Mouse (Mus musculus): ENCODE measurements at regions not wholly inside any gene's neighbourhood (a gene's known extent, or its start where the extent isn't known, plus 50 kb on each side); places are given as distances from the start of the nearest gene placed in this dataset.

- intact Hi-C loops (cut with DNase I): no loop called here
These were observed 261.5 kb downstream of the 3100002H09Rik start for GRCm38 (mm10) chr4:124349055-124349454.

DNA sequence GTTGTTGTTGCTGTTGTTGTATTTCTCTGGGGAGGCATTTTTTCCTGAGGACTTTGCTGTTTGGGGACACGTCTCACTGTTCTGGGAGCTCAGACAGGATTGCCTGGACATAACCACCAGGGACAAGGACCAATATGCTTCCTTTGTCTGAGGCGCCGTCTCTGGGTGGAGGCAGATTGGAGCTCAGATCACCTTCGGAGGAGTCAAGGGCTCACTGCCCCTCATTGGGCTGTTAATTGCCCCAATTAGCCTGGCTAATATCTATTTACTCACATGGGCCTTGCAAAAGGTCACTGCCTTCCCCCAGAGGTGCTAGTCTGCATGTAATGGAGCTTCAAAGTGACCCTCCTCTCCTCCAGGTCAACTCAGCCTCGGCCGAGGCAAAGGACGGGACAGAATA is 270.5 kb downstream of the 3100002H09Rik start:
- DNase-seq (ENCODE audit: low spot score in 2 of 2): no peak

More at GRCm38 (mm10) chr4:124349055-124349454, 261.5 kb downstream of the 3100002H09Rik start:
- no peak for DNase-seq (ENCODE audit: low spot score in 2 of 2)

GRCm38 (mm10) chr4:124335726-124336125 is 274.9 kb downstream of the 3100002H09Rik start:
- no peak for DNase-seq (ENCODE audit: low spot score in 2 of 2)
- intact Hi-C loops (cut with DNase I): no loop called here

More for the DNA sequence above, 270.5 kb downstream of the 3100002H09Rik start:
- intact Hi-C loops (cut with DNase I): no loop called here

GRCm38 (mm10) chr4:124332974-124333373 is 277.6 kb downstream of the 3100002H09Rik start:
- intact Hi-C loops (cut with DNase I): no loop called here
- no peak for DNase-seq (ENCODE audit: low spot score in 2 of 2)

DNA sequence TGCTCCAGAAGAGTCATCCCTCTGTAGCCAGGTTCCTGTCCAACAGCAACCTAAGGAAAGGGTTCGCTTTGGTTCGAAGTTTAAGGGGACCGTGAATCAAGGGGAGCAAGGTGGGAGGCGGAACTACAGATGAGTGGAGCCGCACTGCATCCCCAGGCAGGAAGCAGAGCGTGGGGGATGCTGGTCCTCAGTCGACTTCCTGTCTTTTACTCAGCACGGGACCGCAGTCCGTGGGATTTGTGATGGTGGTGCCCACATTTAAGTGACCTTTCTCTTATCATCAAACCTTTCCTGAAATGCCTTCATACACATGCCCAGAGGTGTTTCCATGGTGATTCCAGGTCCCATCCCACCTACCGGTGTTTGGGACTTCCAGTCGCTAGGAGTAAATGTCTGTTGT is 278.2 kb downstream of the 3100002H09Rik start:
- DNase-seq (ENCODE audit: low spot score in 2 of 2): no peak
- intact Hi-C loops (cut with DNase I): no loop called here

GRCm38 (mm10) chr4:124329107-124329771 is 281.4 kb downstream of the 3100002H09Rik start:
- intact Hi-C loops (cut with DNase I): loop anchor here (5.0 kb wide), 1 partner anchor 333 kb away; no protein-coding TSS in a partner anchor

GRCm38 (mm10) chr4:124326301-124326700 is 284.3 kb downstream of the 3100002H09Rik start:
- DNase-seq (ENCODE audit: low spot score in 2 of 2): peak; percentile 6 to 69
- intact Hi-C loops (cut with DNase I): loop anchor here (5.0 kb wide), 1 partner anchor 336 kb away; no protein-coding TSS in a partner anchor

More at GRCm38 (mm10) chr4:124329107-124329771, 281.4 kb downstream of the 3100002H09Rik start:
- no peak for DNase-seq (ENCODE audit: low spot score in 2 of 2)

- intact Hi-C loops (cut with DNase I): no loop called here
- DNase-seq (ENCODE audit: low spot score in 2 of 2): no peak
These were observed 287.0 kb downstream of the 3100002H09Rik start for GRCm38 (mm10) chr4:124323589-124323988.

- DNase-seq (ENCODE audit: low spot score in 2 of 2): no peak
- intact Hi-C loops (cut with DNase I): no loop called here
These were observed 289.4 kb downstream of the 3100002H09Rik start for GRCm38 (mm10) chr4:124321221-124321620.

- intact Hi-C loops (cut with DNase I): no loop called here
- DNase-seq (ENCODE audit: low spot score in 2 of 2): no peak
These were observed 293.6 kb downstream of the 3100002H09Rik start for GRCm38 (mm10) chr4:124317042-124317441.

GRCm38 (mm10) chr4:124311657-124312056 is 298.9 kb downstream of the 3100002H09Rik start:
- intact Hi-C loops (cut with DNase I): no loop called here
- DNase-seq (ENCODE audit: low spot score in 2 of 2): no peak

- intact Hi-C loops (cut with DNase I): no loop called here
- no peak for DNase-seq (ENCODE audit: low spot score in 2 of 2)
These were observed 300.0 kb downstream of the 3100002H09Rik start for GRCm38 (mm10) chr4:124310594-124310993.

GRCm38 (mm10) chr4:124305871-124306555 is 304.6 kb downstream of the 3100002H09Rik start:
- intact Hi-C loops (cut with DNase I): no loop called here
- DNase-seq (ENCODE audit: low spot score in 2 of 2): peak; percentile 17 to 50

GRCm38 (mm10) chr4:124302950-124303349 is 307.7 kb downstream of the 3100002H09Rik start:
- peak; percentile 42 to 84 for DNase-seq (ENCODE audit: low spot score in 2 of 2)
- intact Hi-C loops (cut with DNase I): no loop called here

GRCm38 (mm10) chr4:124298667-124299437 is 311.8 kb downstream of the 3100002H09Rik start:
- intact Hi-C loops (cut with DNase I): no loop called here
- DNase-seq (ENCODE audit: low spot score in 2 of 2): no peak

GRCm38 (mm10) chr4:124292254-124292653 is 318.3 kb downstream of the 3100002H09Rik start:
- no peak for DNase-seq (ENCODE audit: low spot score in 2 of 2)
- intact Hi-C loops (cut with DNase I): no loop called here

GRCm38 (mm10) chr4:124291767-124292166 is 318.8 kb downstream of the 3100002H09Rik start:
- no peak for DNase-seq (ENCODE audit: low spot score in 2 of 2)
- intact Hi-C loops (cut with DNase I): no loop called here

- intact Hi-C loops (cut with DNase I): no loop called here
- no peak for DNase-seq (ENCODE audit: low spot score in 2 of 2)
These were observed 323.1 kb downstream of the 3100002H09Rik start for GRCm38 (mm10) chr4:124287471-124287870.

DNA sequence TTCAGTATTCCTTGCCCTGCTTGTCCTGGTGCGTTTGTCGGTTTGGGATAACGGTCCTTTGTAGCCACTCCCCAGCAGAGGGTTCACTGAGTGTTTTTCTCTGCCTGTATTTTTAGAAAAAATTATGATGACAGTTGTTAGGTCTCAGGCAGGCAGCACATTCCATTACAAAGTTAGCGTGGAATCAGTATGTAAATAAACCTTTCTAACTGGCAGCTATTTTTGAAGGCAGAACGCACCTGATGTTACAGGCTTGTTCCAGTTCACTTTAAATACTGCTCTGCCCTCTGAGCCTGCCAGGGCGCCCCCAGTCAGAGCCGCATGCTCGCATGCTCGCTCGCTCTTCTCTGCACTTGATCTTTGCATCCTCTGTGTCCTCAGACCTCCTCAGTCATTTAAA is 331.9 kb downstream of the 3100002H09Rik start:
- no peak for DNase-seq (ENCODE audit: low spot score in 2 of 2)
- intact Hi-C loops (cut with DNase I): no loop called here
